Mouse (Mus musculus): Measurements from ENCODE around the gene Fibcd1.

Gene Fibcd1

GRCm38 (mm10) chr2:31809358-31809740 is 36.5 kb downstream of the Fibcd1 start:
- DNase-seq, result no peak

- DNase-seq, result no peak
These were observed 37.1 kb downstream of the Fibcd1 start for GRCm38 (mm10) chr2:31808410-31809357.

- DNase-seq, result no peak
These were observed 39.0 kb downstream of the Fibcd1 start for GRCm38 (mm10) chr2:31806639-31807382.

GRCm38 (mm10) chr2:31803480-31803879 is 42.3 kb downstream of the Fibcd1 start:
- DNase-seq, result peak; percentile 66

GRCm38 (mm10) chr2:31802811-31803210 is 43.0 kb downstream of the Fibcd1 start:
- DNase-seq, result no peak

- DNase-seq, result peak; percentile 75
These were observed 44.4 kb downstream of the Fibcd1 start for GRCm38 (mm10) chr2:31801416-31801815.

- DNase-seq, result no peak
These were observed 48.9 kb downstream of the Fibcd1 start for GRCm38 (mm10) chr2:31796943-31797342.

- DNase-seq, result no peak
These were observed 53.2 kb downstream of the Fibcd1 start for GRCm38 (mm10) chr2:31792611-31793010.

- no peak for DNase-seq
These were observed 54.5 kb downstream of the Fibcd1 start for GRCm38 (mm10) chr2:31791260-31791659.

- no peak for DNase-seq
These were observed 55.0 kb downstream of the Fibcd1 start for GRCm38 (mm10) chr2:31790728-31791251.

- DNase-seq, result no peak
These were observed 56.6 kb downstream of the Fibcd1 start for GRCm38 (mm10) chr2:31789215-31789614.

GRCm38 (mm10) chr2:31788227-31788626 is 57.6 kb downstream of the Fibcd1 start:
- DNase-seq, result no peak

- DNase-seq, result peak; percentile 82
These were observed 58.8 kb downstream of the Fibcd1 start for GRCm38 (mm10) chr2:31787029-31787428.

GRCm38 (mm10) chr2:31785074-31785473 is 60.7 kb downstream of the Fibcd1 start:
- peak; percentile 91 for DNase-seq

- DNase-seq, result no peak
These were observed 62.7 kb downstream of the Fibcd1 start for GRCm38 (mm10) chr2:31782958-31783602.

- DNase-seq, result no peak
These were observed 66.5 kb downstream of the Fibcd1 start for GRCm38 (mm10) chr2:31779258-31779657.

- no peak for DNase-seq
These were observed 69.3 kb downstream of the Fibcd1 start for GRCm38 (mm10) chr2:31776479-31776878.

GRCm38 (mm10) chr2:31770781-31771441 is 74.9 kb downstream of the Fibcd1 start:
- no peak for DNase-seq

- no peak for DNase-seq
These were observed 76.1 kb downstream of the Fibcd1 start for GRCm38 (mm10) chr2:31769631-31770111.

GRCm38 (mm10) chr2:31769115-31769514 is 76.7 kb downstream of the Fibcd1 start:
- no peak for DNase-seq

- DNase-seq, result no peak
These were observed 78.0 kb downstream of the Fibcd1 start for GRCm38 (mm10) chr2:31767815-31768214.

GRCm38 (mm10) chr2:31767104-31767503 is 78.7 kb downstream of the Fibcd1 start:
- no peak for DNase-seq

All from cerebellum, adult 9-10 months (tissue).